25 mouse cellular contexts compared by ENCODE assay signal in genomic region chr1:134492276-134492675, GRCm38 (mm10). TPM values are rescaled to one million over a fixed set of nuclear protein-coding genes. Genes with fewer than 3 reads are reported as not detected.
DNase-seq lines count a peak whose midpoint lies in the region; ATAC-seq and TF ChIP-seq lines count a peak whose summit lies in the region.
"Had no signal": no experiment of that assay in that cellular context is flagged by ENCODE, and none has a peak within 500 bp of the region (broad histone marks: within the 10 kb centered on the region; RNA-seq: fewer than 3 reads in every experiment).

No protein-coding gene starts in this region.

- no peak for TF ChIP-seq RAD21 in CH12.LX (IDR thresholded peaks at IDR 0.05; ENCODE audit: low read depth, low read length)

- in situ Hi-C loops in CH12.LX (cut with MboI; ENCODE audit: low pct_ligation_motif_present, low pct_unique_long_range_greater_than_20kb, low sequenced_read_pairs) = no loop called here

- H3K4me2 ChIP-seq in liver, embryonic 12.5 days = no peak overlapping the region
- no peak overlapping the region for H3K4me2 ChIP-seq in liver, postnatal 0 days (ENCODE audit: low read depth, low read length)
- H3K4me2 ChIP-seq in CH12.LX (ENCODE audit: insufficient read depth, low read depth, poor library complexity, severe bottlenecking) = no peak overlapping the region
- H3K4me2 ChIP-seq: embryonic facial prominence, embryonic 12.5 days; forebrain, embryonic 12.5 days; heart, embryonic 13.5 days; hindbrain, embryonic 12.5 days had no signal

- 76% methylated on average over 7 of the region's 7 CpGs for WGBS in liver, embryonic 12.5 days (ENCODE audit: insufficient replicate concordance)
- WGBS in liver, postnatal 0 days (ENCODE audit: insufficient replicate concordance) = 83% methylated on average over 7 of the region's 7 CpGs

- H3K9me3 ChIP-seq in liver, embryonic 12.5 days (replicated peaks) = no peaks in the 10 kb centered on the region
- no peaks in the 10 kb centered on the region for H3K9me3 ChIP-seq in liver, postnatal 0 days (ENCODE audit: low read length)
- no peaks in the 10 kb centered on the region for H3K9me3 ChIP-seq in CH12.LX (replicated peaks; ENCODE audit: low read length)
- H3K9me3 ChIP-seq: embryonic facial prominence, embryonic 12.5 days; forebrain, embryonic 12.5 days; heart, embryonic 13.5 days; hindbrain, embryonic 12.5 days had no signal

- no peak for DNase-seq in liver, postnatal 0 days
- DNase-seq in CH12.LX (ENCODE audit: extremely low read depth) (no peak), ES-CJ7 (ENCODE audit: low read depth, low spot score) (peak; percentile 89), ZHBTc4 (ENCODE audit: low read depth, low spot score) (peak; percentile 84)
- no peak for DNase-seq in c-Kit-positive CD71-positive TER-119-positive erythroid progenitor cells, embryonic 14.5 days (ENCODE audit: low spot score)
- no peak for DNase-seq in gastrocnemius, postnatal 14 days
- DNase-seq: adrenal gland, postnatal 10 days; cerebellum, adult 11-12 months; cerebellum, adult 9-10 months; cerebellum, postnatal 25 days; gastrocnemius, postnatal 10 days; heart, postnatal 4 days had no signal

- H3K79me2 ChIP-seq in CH12.LX (replicated peaks; ENCODE audit: control insufficient read depth, extremely low read depth, insufficient read depth, poor library complexity, severe bottlenecking) = peaks cover 8% of the 10 kb centered on the region

- H3K27me3 ChIP-seq in liver, embryonic 12.5 days (replicated peaks) = no peaks in the 10 kb centered on the region
- no peaks in the 10 kb centered on the region for H3K27me3 ChIP-seq in liver, postnatal 0 days (ENCODE audit: insufficient read depth, low read length)
- no peaks in the 10 kb centered on the region for H3K27me3 ChIP-seq in CH12.LX (replicated peaks)
- H3K27me3 ChIP-seq: embryonic facial prominence, embryonic 12.5 days; forebrain, embryonic 12.5 days; heart, embryonic 13.5 days; hindbrain, embryonic 12.5 days had no signal

- H3K4me3 ChIP-seq in liver, embryonic 12.5 days = no peak overlapping the region
- H3K4me3 ChIP-seq in liver, postnatal 0 days (ENCODE audit: low read depth, low read length) = no peak overlapping the region
- H3K4me3 ChIP-seq in CH12.LX (replicated peaks in 1 of 3; ENCODE audit: low read depth in 2 of 3, low read length in 2 of 3, poor library complexity in 1 of 3) = no peak overlapping the region
- H3K4me3 ChIP-seq: embryonic facial prominence, embryonic 12.5 days; forebrain, embryonic 12.5 days; heart, embryonic 13.5 days; hindbrain, embryonic 12.5 days had no signal

- no peak for TF ChIP-seq POLR2A in CH12.LX (IDR thresholded peaks at IDR 0.05; ENCODE audit: low read depth, low read length)

- dilution Hi-C loops in CH12.LX (cut with MboI; ENCODE audit: extremely low pct_ligation_motif_present, extremely low pct_unique_long_range_greater_than_20kb, low sequenced_read_pairs) = no loop called here

- intact Hi-C loops in gastrocnemius, postnatal 14 days (cut with DNase I; ENCODE audit: low total_unique reads) = no loop called here

- peaks cover 40% of the 10 kb centered on the region for H3K4me1 ChIP-seq in liver, embryonic 12.5 days
- H3K4me1 ChIP-seq in liver, postnatal 0 days (ENCODE audit: insufficient read depth) = peaks cover 9% of the 10 kb centered on the region
- peaks cover 4 to 21% of the 10 kb centered on the region in 2 experiments for H3K4me1 ChIP-seq in CH12.LX (ENCODE audit: control insufficient read depth in 1 of 2, insufficient read depth in 2 of 2)

- H3K27ac ChIP-seq in liver, embryonic 12.5 days = peak overlapping the region; percentile 66; the same call in 1 of the 2 replicates
- no peak overlapping the region for H3K27ac ChIP-seq in liver, postnatal 0 days (ENCODE audit: low read depth)
- H3K27ac ChIP-seq in CH12.LX (ENCODE audit: insufficient read depth, low read depth) = no peak overlapping the region
- H3K27ac ChIP-seq: embryonic facial prominence, embryonic 12.5 days; forebrain, embryonic 12.5 days; heart, embryonic 13.5 days; hindbrain, embryonic 12.5 days had no signal

- TF ChIP-seq CTCF in liver, postnatal 0 days (IDR thresholded peaks at IDR 0.05; ENCODE audit: low read depth) = no peak
- TF ChIP-seq CTCF in CH12.LX (conservative IDR thresholded peaks at IDR 0.05 in 1 of 2, IDR thresholded peaks at IDR 0.05 in 1 of 2; ENCODE audit: low read depth in 2 of 2, low read length in 2 of 2) = no peak

- no peak overlapping the region for H3K9ac ChIP-seq in liver, embryonic 12.5 days
- H3K9ac ChIP-seq in liver, postnatal 0 days (replicated peaks) = no peak overlapping the region
- H3K9ac ChIP-seq in CH12.LX (ENCODE audit: insufficient read depth, low read depth) = no peak overlapping the region
- H3K9ac ChIP-seq: embryonic facial prominence, embryonic 12.5 days; forebrain, embryonic 12.5 days; heart, embryonic 13.5 days; hindbrain, embryonic 12.5 days had no signal

- no peak for TF ChIP-seq EP300 in liver, postnatal 0 days (IDR thresholded peaks at IDR 0.05; ENCODE audit: low read depth)
- no peak for TF ChIP-seq EP300 in CH12.LX (IDR thresholded peaks at IDR 0.05; ENCODE audit: low read length)

- no peak for ATAC-seq in liver, embryonic 12.5 days
- no peak for ATAC-seq in liver, postnatal 0 days
- ATAC-seq: forebrain, embryonic 16.5 days; hindbrain, embryonic 16.5 days; inflammation-experienced regulatory T-cells, adult 6 months had no signal

- peaks cover 51% of the 10 kb centered on the region for H3K36me3 ChIP-seq in liver, embryonic 12.5 days
- peaks cover 30% of the 10 kb centered on the region for H3K36me3 ChIP-seq in liver, postnatal 0 days (replicated peaks; ENCODE audit: insufficient read depth, low read length)
- peaks cover 25 to 50% of the 10 kb centered on the region in 2 experiments for H3K36me3 ChIP-seq in CH12.LX (replicated peaks in 1 of 2; ENCODE audit: control insufficient read depth in 1 of 2, insufficient read depth in 1 of 2, low read length in 1 of 2)

TF ChIP-seq in CH12.LX, 34 proteins besides CTCF, POLR2A, EP300 and RAD21:
- TF ChIP-seq RCOR1 (conservative IDR thresholded peaks at IDR 0.05; ENCODE audit: low read depth, low read length) (no peak), BHLHE40 (IDR thresholded peaks at IDR 0.05; ENCODE audit: low read depth, low read length) (0 out of 2 replicates have a peak, but pooled peaks have one; percentile 6), ZKSCAN1 (IDR thresholded peaks at IDR 0.05; ENCODE audit: borderline replicate concordance, low read depth, low read length) (no peak)

RNA-seq across cellular contexts. Expression of gene Rabif, which starts 2.2 kb away (rescaled TPM):
- polyA plus RNA-seq in liver, embryonic 12.5 days (2016; fragmentation: Nextera tagmentation; extraction: Ambion mirVana) = 23.5 and 24.2 TPM in 2 replicates
- 12.4 and 13.2 TPM in 2 replicates for polyA plus RNA-seq in liver, postnatal 0 days (2015; fragmentation: Nextera tagmentation; extraction: Ambion mirVana)
- 12.5 and 14.6 TPM in 2 replicates for total RNA-seq in CH12.LX (2012; rRNA removed)
- total RNA-seq in CH12.LX (2014; rRNA removed) = 22.4 and 23.4 TPM in 2 replicates
- 17.2 and 22.9 TPM in 2 replicates for polyA plus RNA-seq in CH12.LX (2012; ENCODE audit: insufficient read length, low read depth)
- total RNA-seq in gastrocnemius, postnatal 14 days (2021) = 1 to 10 TPM; 5.7 to 6.7 TPM

RNA-seq across cellular contexts. Expression of gene Klhl12, which starts 36.9 kb away (rescaled TPM):
- 40.2 and 41.7 TPM in 2 replicates for polyA plus RNA-seq in liver, embryonic 12.5 days (2016; fragmentation: Nextera tagmentation; extraction: Ambion mirVana)
- 12.3 and 13.2 TPM in 2 replicates for polyA plus RNA-seq in liver, postnatal 0 days (2015; fragmentation: Nextera tagmentation; extraction: Ambion mirVana)
- total RNA-seq in CH12.LX (2012; rRNA removed) (17.6 and 18.2 TPM in 2 replicates), CH12.LX (2014; rRNA removed) (20.6 and 20.8 TPM in 2 replicates)
- 17.5 and 19.1 TPM in 2 replicates for polyA plus RNA-seq in CH12.LX (2012; ENCODE audit: insufficient read length, low read depth)
- 10 to 100 TPM in 1 of 2 experiments, 1 to 10 TPM in 1; 9.3 to 10.5 TPM for total RNA-seq in gastrocnemius, postnatal 14 days (2021)

RNA-seq across cellular contexts. Expression of gene Mgat4e, which starts 57.2 kb away (rescaled TPM):
- polyA plus RNA-seq in liver, embryonic 12.5 days (2016; fragmentation: Nextera tagmentation; extraction: Ambion mirVana) = not detected in 2 replicates
- not detected in 2 replicates for polyA plus RNA-seq in liver, postnatal 0 days (2015; fragmentation: Nextera tagmentation; extraction: Ambion mirVana)
- total RNA-seq in CH12.LX (2012; rRNA removed) = 0.08 TPM in 1 of 2 replicates, not detected in the other
- total RNA-seq in CH12.LX (2014; rRNA removed) = not detected in 2 replicates
- polyA plus RNA-seq in CH12.LX (2012; ENCODE audit: insufficient read length, low read depth) = not detected in 2 replicates
- not detected for total RNA-seq in gastrocnemius, postnatal 14 days (2021)
- total RNA-seq: adrenal gland, postnatal 10 days; adrenal gland, postnatal 4 days; gastrocnemius, postnatal 10 days; heart, postnatal 4 days had no signal
- polyA plus RNA-seq: C2C12; cortical plate, adult 2 months; forebrain, embryonic 12.5 days; forebrain, embryonic 16.5 days; frontal cortex, adult 2 months; heart, embryonic 13.5 days; heart, postnatal 0 days; hindbrain, embryonic 12.5 days; hindbrain, embryonic 16.5 days; inflammation-experienced regulatory T-cells, adult 6 months had no signal

Comparison
In these comparisons a context has a peak if more than half of its experiments do, and no peak if none do; other contexts are left out.
1. DNase-seq: peak in ES-CJ7 (single experiment) and ZHBTc4 (single experiment); none in liver, postnatal 0 days (single experiment), CH12.LX (single experiment), c-Kit-positive CD71-positive TER-119-positive erythroid progenitor cells, embryonic 14.5 days (single experiment) and gastrocnemius, postnatal 14 days (single experiment).